Mouse (Mus musculus) liver, postnatal 0 days (tissue): ENCODE results near the gene Wdr6. TPM values are rescaled to one million over a fixed set of nuclear protein-coding genes. Genes with fewer than 3 reads are reported as not detected.

Source experiments
- ATAC-seq: fragments of 200-750 bp; cut with Nextera tagmentation; 2 replicates; pipeline ENCODE4 v1.8.0; 2017; ENCODE audit warnings: mild to moderate bottlenecking, moderate library complexity
- DNase-seq: peaks from one replicate; pipeline ENCODE4 v3.0.0-alpha.2; 2016
- H3K27ac ChIP-seq: fragments of 300-500 bp; sonication (generic); 2 replicates; pipeline ENCODE4 v1.5.1; 2014; ENCODE audit warnings: antibody characterized with exemption, moderate library complexity, mild to moderate bottlenecking, low read depth
- H3K27me3 ChIP-seq: fragments of 300-500 bp; sonication (generic); 2 replicates; pipeline ENCODE4 v1.6.1; 2014; ENCODE audit warnings: low read length, control low read depth, mixed read lengths; ENCODE audit not compliant: insufficient read depth
- H3K36me3 ChIP-seq: fragments of 300-500 bp; sonication (generic); replicated peaks from 2 replicates; pipeline ENCODE4 v1.6.1; 2014; ENCODE audit warnings: mild to moderate bottlenecking, control low read depth, low read length, moderate library complexity, mixed read lengths; ENCODE audit not compliant: insufficient read depth
- H3K4me1 ChIP-seq: fragments of 300-500 bp; sonication (generic); 2 replicates; pipeline ENCODE4 v1.6.1; 2014; ENCODE audit warnings: antibody characterized with exemption, mild to moderate bottlenecking, control low read depth; ENCODE audit not compliant: insufficient read depth
- H3K4me2 ChIP-seq: fragments of 300-500 bp; sonication (generic); 2 replicates; pipeline ENCODE4 v1.6.1; 2014; ENCODE audit warnings: low read depth, mild to moderate bottlenecking, low read length, moderate library complexity, mixed read lengths
- H3K4me3 ChIP-seq: fragments of 300-500 bp; sonication (generic); 2 replicates; pipeline ENCODE4 v1.5.1; 2014; ENCODE audit warnings: low read depth, low read length
- H3K9ac ChIP-seq: fragments of 300-500 bp; sonication (generic); replicated peaks from 2 replicates; pipeline ENCODE4 v1.6.1; 2014; ENCODE audit warnings: mild to moderate bottlenecking, moderate library complexity
- H3K9me3 ChIP-seq: fragments of 300-500 bp; sonication (generic); 2 replicates; pipeline ENCODE4 v1.6.1; 2016; ENCODE audit warnings: mild to moderate bottlenecking, control low read depth, low read length, mixed read lengths
- CTCF ChIP-seq: sonication (generic); IDR thresholded peaks from 2 replicates; pipeline ENCODE4 v1.5.1; 2016; ENCODE audit warnings: antibody characterized with exemption, low read depth
- EP300 ChIP-seq: IDR thresholded peaks from 2 replicates; pipeline ENCODE4 v1.6.1; 2016; ENCODE audit warnings: antibody characterized with exemption, low read depth, mild to moderate bottlenecking
- WGBS: fragments of 180-500 bp; shearing (Covaris S2); extraction: QIAGEN DNeasy Blood & Tissue Kit; methylation state at CpG from one replicate; pipeline ENCODE4 v1.1.7; 2014; ENCODE audit not compliant: insufficient replicate concordance; 5-methylcytosine and 5-hydroxymethylcytosine counted together
- microRNA counts: library from miRNA; unstranded; fragments of <30 nt; microRNA quantifications from one replicate; lab custom pipeline; 2015
- microRNA-seq: library from miRNA; unstranded; fragments of <30 nt; microRNA quantifications from one replicate; pipeline ENCODE4, GENCODE M21; 2016
- polyA plus RNA-seq: library from polyadenylated mRNA; unstranded; fragments of >200 nt; fragmentation: Nextera tagmentation; extraction: Ambion mirVana; gene quantifications from 2 replicates; pipeline ENCODE4 v1.2.1, GENCODE M21; 2015

The Wdr6 gene
- polyA plus RNA-seq, 1 experiment from 2014 or later = 5.7 TPM

- H3K27ac ChIP-seq = no peak overlapping the region
- peaks cover 76% of the 10 kb centered on the region for H3K36me3 ChIP-seq
- H3K4me3 ChIP-seq = no peak overlapping the region
- H3K4me2 ChIP-seq = no peak overlapping the region
- ATAC-seq = no peak
- no peak for DNase-seq
- no peaks in the 10 kb centered on the region for H3K4me1 ChIP-seq
- no peak for TF ChIP-seq CTCF
- TF ChIP-seq EP300 = no peak
- H3K9me3 ChIP-seq = no peaks in the 10 kb centered on the region
- H3K9ac ChIP-seq = no peak overlapping the region
- H3K27me3 ChIP-seq = no peaks in the 10 kb centered on the region
Observed at GRCm38 (mm10) chr9:108540846-108541245, 37.7 kb downstream of the Wdr6 start.

DNA sequence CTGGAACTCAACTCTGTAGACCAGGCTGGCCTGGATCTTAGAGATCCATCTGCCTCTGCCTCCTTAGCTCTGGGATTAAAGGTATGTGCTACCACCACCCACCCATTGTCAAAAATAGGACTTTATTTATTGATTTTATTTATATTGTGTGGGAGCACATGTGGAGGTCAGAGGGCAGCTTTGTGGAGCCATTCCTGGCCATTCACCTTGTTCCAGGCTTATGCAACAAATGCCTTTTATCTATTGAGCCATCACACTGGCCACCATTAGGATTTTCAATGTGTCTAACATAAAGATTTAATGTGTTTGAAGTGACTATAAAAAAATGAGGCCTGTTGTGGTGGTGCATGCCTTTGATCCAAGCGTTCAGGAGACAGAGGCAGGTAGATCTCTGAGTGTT, 47.0 kb downstream of the Wdr6 start:
- Histone ChIP-seq H3K4me1 (no peaks in the 10 kb centered on the region), H3K9ac (no peak overlapping the region), H3K27me3 (no peaks in the 10 kb centered on the region), H3K27ac (no peak overlapping the region), H3K9me3 (no peaks in the 10 kb centered on the region), H3K4me2 (no peak overlapping the region), H3K36me3 (peaks cover 72% of the 10 kb centered on the region), H3K4me3 (no peak overlapping the region)
- DNase-seq = no peak
- no peak for ATAC-seq
- WGBS = 87% methylated on average over 1 of the region's 1 CpGs
- TF ChIP-seq CTCF = no peak
- no peak for TF ChIP-seq EP300

DNA sequence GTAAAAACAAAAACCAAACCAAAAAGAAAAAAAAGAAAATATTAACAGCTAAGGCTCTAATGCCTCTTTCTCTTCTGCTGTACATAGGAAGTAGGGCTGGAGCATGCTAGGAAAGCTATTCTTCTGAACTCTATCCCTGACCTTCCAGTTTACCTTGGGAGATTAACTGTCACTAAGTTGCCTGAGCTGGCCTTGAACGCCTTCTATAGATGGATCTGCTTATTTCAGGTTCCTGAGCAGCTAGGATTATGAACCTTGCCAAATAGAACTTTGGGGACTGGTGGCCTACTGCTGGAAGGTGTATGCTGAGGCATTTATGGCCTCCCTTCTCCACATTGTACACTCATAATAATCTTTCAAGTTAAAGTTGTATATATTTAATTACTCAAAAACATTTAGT, 47.6 kb downstream of the Wdr6 start:
- H3K9ac ChIP-seq = no peak overlapping the region
- H3K27ac ChIP-seq = no peak overlapping the region
- peaks cover 69% of the 10 kb centered on the region for H3K36me3 ChIP-seq
- no peak overlapping the region for H3K4me3 ChIP-seq
- no peak overlapping the region for H3K4me2 ChIP-seq
- no peaks in the 10 kb centered on the region for H3K4me1 ChIP-seq
- DNase-seq (no peak), ATAC-seq (no peak)
- no peak for TF ChIP-seq CTCF
- H3K27me3 ChIP-seq = no peaks in the 10 kb centered on the region
- WGBS = 76% methylated on average over 1 of the region's 1 CpGs
- no peaks in the 10 kb centered on the region for H3K9me3 ChIP-seq

GRCm38 (mm10) chr9:108525400-108525799, 53.1 kb downstream of the Wdr6 start:
- no peak for DNase-seq
- no peak for ATAC-seq

GRCm38 (mm10) chr9:108523341-108523740, 55.2 kb downstream of the Wdr6 start:
- WGBS = 96% methylated on average over 4 of the region's 4 CpGs
- H3K9ac ChIP-seq = no peak overlapping the region
- H3K9me3 ChIP-seq = no peaks in the 10 kb centered on the region
- TF ChIP-seq EP300 = no peak
- TF ChIP-seq CTCF = no peak
- no peak overlapping the region for H3K27ac ChIP-seq
- no peak for DNase-seq
- H3K36me3 ChIP-seq = peaks cover 25% of the 10 kb centered on the region
- no peak overlapping the region for H3K4me2 ChIP-seq
- ATAC-seq = no peak
- H3K4me1 ChIP-seq = peaks cover 14% of the 10 kb centered on the region; the same call in 1 of the 2 replicates
- H3K27me3 ChIP-seq = no peaks in the 10 kb centered on the region
- H3K4me3 ChIP-seq = no peak overlapping the region

More at GRCm38 (mm10) chr9:108525400-108525799, 53.1 kb downstream of the Wdr6 start:
- H3K4me3 ChIP-seq = no peak overlapping the region
- TF ChIP-seq CTCF = 0 out of 2 replicates have a peak, but pooled peaks have one; percentile 3
- no peak for TF ChIP-seq EP300
- H3K9ac ChIP-seq = no peak overlapping the region
- 77% methylated on average over 3 of the region's 3 CpGs for WGBS
- H3K36me3 ChIP-seq = peaks cover 35% of the 10 kb centered on the region
- no peak overlapping the region for H3K4me2 ChIP-seq
- H3K4me1 ChIP-seq = 0 out of 2 replicates have a peak, but pooled peaks cover 4% of the 10 kb centered on the region
- H3K27me3 ChIP-seq = no peaks in the 10 kb centered on the region
- no peak overlapping the region for H3K27ac ChIP-seq
- H3K9me3 ChIP-seq = no peaks in the 10 kb centered on the region

MicroRNAs encoded within 50 kb of the gene (microRNA counts, 519-probe panel; counts per million panel counts)
- 5,397 counts per million, percentile 62 among the panel's probes with 10 or more counts for microRNA mmu-miR-191 (lab: Ali Mortazavi, UCI)
- microRNA mmu-miR-425 (lab: Ali Mortazavi, UCI) = 3,921 counts per million, percentile 44 among the panel's probes with 10 or more counts

Small RNAs within 50 kb of the gene (microRNA-seq; reads per million reads assigned to microRNA genes)
- not detected for gene Gm24083
- not detected for gene Mir191
- 4,127 reads per million, percentile 86 among the genes with 10 or more reads in this experiment for gene Mir425

Other genes starting within 250 kb of the Wdr6 start
- 3,657 and 3,917 TPM in 2 replicates for gene Gpx1, start 239.8 kb downstream of the Wdr6 start, polyA plus RNA-seq
- 35.9 and 38.2 TPM in 2 replicates for gene Usp4, start 230.9 kb downstream of the Wdr6 start, polyA plus RNA-seq
- 0.14 and 0.22 TPM in 2 replicates for gene 1700102P08Rik, start 185.9 kb downstream of the Wdr6 start, polyA plus RNA-seq
- 0.08 TPM in 1 of 2 replicates, not detected in the other for gene Ccdc36, start 150.3 kb downstream of the Wdr6 start, polyA plus RNA-seq
- gene BC048562, start 142.3 kb downstream of the Wdr6 start, polyA plus RNA-seq = not detected in 2 replicates
- 16.1 and 19.3 TPM in 2 replicates for gene Ccdc71, start 118.2 kb downstream of the Wdr6 start, polyA plus RNA-seq
- gene Klhdc8b, start 117.2 kb downstream of the Wdr6 start, polyA plus RNA-seq = 8.5 and 9.1 TPM in 2 replicates
- gene Lamb2, start 99.0 kb downstream of the Wdr6 start, polyA plus RNA-seq = 2.7 and 3.9 TPM in 2 replicates
- 13.8 and 17.0 TPM in 2 replicates for gene Usp19, start 88.1 kb downstream of the Wdr6 start, polyA plus RNA-seq
- gene Qars, start 71.0 kb downstream of the Wdr6 start, polyA plus RNA-seq = 33.0 and 33.3 TPM in 2 replicates
- gene Qrich1, start 61.9 kb downstream of the Wdr6 start, polyA plus RNA-seq = 26.2 and 27.1 TPM in 2 replicates
- 45.6 and 49.5 TPM in 2 replicates for gene Impdh2, start 18.5 kb downstream of the Wdr6 start, polyA plus RNA-seq
- 26.5 and 26.8 TPM in 2 replicates for gene Ndufaf3, start 11.3 kb downstream of the Wdr6 start, polyA plus RNA-seq
- gene Dalrd3, start 8.9 kb downstream of the Wdr6 start, polyA plus RNA-seq = 18.8 and 20.2 TPM in 2 replicates
- gene P4htm, start 18.9 kb upstream of the Wdr6 start, polyA plus RNA-seq = 0.40 and 0.41 TPM in 2 replicates
- gene Arih2, start 70.6 kb upstream of the Wdr6 start, polyA plus RNA-seq = 16.3 and 19.8 TPM in 2 replicates
- gene Slc25a20, start 83.3 kb upstream of the Wdr6 start, polyA plus RNA-seq = 104 and 114 TPM in 2 replicates
- gene Prkar2a, start 110.6 kb upstream of the Wdr6 start, polyA plus RNA-seq = 8.2 and 9.7 TPM in 2 replicates
- gene Ip6k2, start 205.1 kb upstream of the Wdr6 start, polyA plus RNA-seq = 12.4 and 18.6 TPM in 2 replicates
- 4.5 TPM in 2 replicates for gene Nckipsd, start 229.6 kb upstream of the Wdr6 start, polyA plus RNA-seq
- gene Celsr3, start 247.6 kb upstream of the Wdr6 start, polyA plus RNA-seq = 0.09 and 0.23 TPM in 2 replicates